9 mouse cellular contexts compared by ENCODE assay signal in the genomic region with DNA sequence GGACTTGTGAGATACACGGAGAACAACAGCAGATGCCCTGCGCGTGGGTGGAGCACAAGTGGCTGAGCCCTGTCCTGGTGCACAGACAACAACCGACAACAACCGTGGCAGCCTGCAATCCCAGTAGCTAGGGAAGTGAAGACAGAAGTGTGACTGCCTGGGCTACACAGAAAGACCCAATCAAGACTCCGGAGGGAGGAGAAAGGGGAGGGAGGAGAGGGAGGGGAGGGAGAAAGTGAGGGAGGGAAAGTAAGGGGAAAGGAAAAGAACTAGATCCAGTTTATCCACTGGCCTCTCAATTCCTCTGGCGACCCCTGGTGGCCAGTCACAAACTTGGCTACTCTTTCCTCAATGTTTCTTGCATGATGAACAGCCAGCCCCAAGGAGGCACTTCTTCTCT. TPM values are rescaled to one million over a fixed set of nuclear protein-coding genes. Genes with fewer than 3 reads are reported as not detected.
DNase-seq lines count a peak whose midpoint lies in the region; ATAC-seq lines count a peak whose summit lies in the region.
"Had no signal": no experiment of that assay in that cellular context is flagged by ENCODE, and none has a peak within 500 bp of the region (broad histone marks: within the 10 kb centered on the region; RNA-seq: fewer than 3 reads in every experiment).

No protein-coding gene starts in this region.

- ATAC-seq in megakaryocyte progenitor cell, adult 5-6 weeks (replicated peaks; ENCODE audit: poor library complexity), result peak; percentile 76
- ATAC-seq in erythroid progenitor cell, adult 5-6 weeks (replicated peaks; ENCODE audit: low FRiP score, poor library complexity, severe bottlenecking), result no peak

- DNase-seq in adipocyte (ENCODE audit: low spot score), result peak; percentile 86
- DNase-seq in cerebellum, postnatal 4 days (ENCODE audit: low spot score in 2 of 2), result peak; percentile 65 to 85
- DNase-seq in gastrocnemius, adult 8-10 months (ENCODE audit: low spot score in 2 of 2), result peak; percentile 38 to 55
- DNase-seq in hindlimb bud, embryonic 11.5 days (ENCODE audit: extremely low spot score, low read depth, low spot score), result peak; percentile 82
- peak; percentile 39 to 46 for DNase-seq in left cerebral cortex, adult 8-10 months (ENCODE audit: low spot score in 2 of 2)
- peak; percentile 66 for DNase-seq in skeletal muscle tissue, adult 2 months (ENCODE audit: low read depth, low spot score)

RNA-seq across cellular contexts. Expression of a gene that starts 20.1 kb away (rescaled TPM):
- total RNA-seq in gastrocnemius, adult 8-10 months (2022), result not detected
- total RNA-seq in left cerebral cortex, adult 8-10 months (2022), result not detected
- not detected in 2 replicates for total RNA-seq in megakaryocyte progenitor cell, adult 5-6 weeks (2015)
- total RNA-seq in megakaryocyte progenitor cell, adult 5-6 weeks (2017), result 0.17 TPM in 1 of 2 replicates, not detected in the other
- total RNA-seq in erythroid progenitor cell, adult 5-6 weeks (2015; ENCODE audit: low replicate concordance), result not detected in 2 replicates
- not detected in 2 replicates for total RNA-seq in erythroid progenitor cell, adult 5-6 weeks (2017; ENCODE audit: low replicate concordance)
- total RNA-seq: neutrophil, adult 5-6 weeks had no signal
